Mouse (Mus musculus) heart, postnatal 0 days (tissue): ENCODE measurements around the gene E2f4. TPM values are rescaled to one million over a fixed set of nuclear protein-coding genes. Genes with fewer than 3 reads are reported as not detected.

Experiments used
- ATAC-seq: fragments of 200-750 bp; cut with Nextera tagmentation; 2 replicates; pipeline ENCODE4 v1.8.0; 2017; ENCODE audit warnings: low read depth, moderate number of reproducible peaks, moderate library complexity; ENCODE audit not compliant: insufficient read depth
- DNase-seq: peaks from one replicate; pipeline ENCODE4 v3.0.0-alpha.2; 2016; ENCODE audit warnings: low spot score
- H3K27ac ChIP-seq: fragments of 300-500 bp; sonication (generic); 2 replicates; pipeline ENCODE4 v1.5.1; 2014; ENCODE audit warnings: low read depth, mild to moderate bottlenecking
- H3K27me3 ChIP-seq: fragments of 300-500 bp; sonication (generic); 2 replicates; pipeline ENCODE4 v1.6.1; 2014; ENCODE audit warnings: low read length, mixed read lengths; ENCODE audit not compliant: control insufficient read depth, insufficient read depth
- H3K36me3 ChIP-seq: fragments of 300-500 bp; sonication (generic); replicated peaks from 2 replicates; pipeline ENCODE4 v1.6.1; 2014; ENCODE audit warnings: low read length, mixed read lengths; ENCODE audit not compliant: control insufficient read depth, insufficient read depth
- H3K4me1 ChIP-seq: fragments of 300-500 bp; sonication (generic); 2 replicates; pipeline ENCODE4 v1.6.1; 2014; ENCODE audit warnings: antibody characterized with exemption; ENCODE audit not compliant: control insufficient read depth, insufficient read depth
- H3K4me2 ChIP-seq: fragments of 300-500 bp; sonication (generic); 2 replicates; pipeline ENCODE4 v1.6.1; 2014; ENCODE audit warnings: low read depth, mild to moderate bottlenecking, low read length, moderate library complexity
- H3K4me3 ChIP-seq: fragments of 300-500 bp; sonication (generic); 2 replicates; pipeline ENCODE4 v1.5.1; 2014; ENCODE audit warnings: low read depth, low read length
- H3K9ac ChIP-seq: fragments of 300-500 bp; sonication (generic); replicated peaks from 2 replicates; pipeline ENCODE4 v1.6.1; 2014; ENCODE audit warnings: low read depth, low read length, mixed read lengths
- H3K9me3 ChIP-seq: fragments of 300-500 bp; sonication (generic); replicated peaks from 2 replicates; pipeline ENCODE4 v1.6.1; 2016; ENCODE audit warnings: low read length; ENCODE audit not compliant: control insufficient read depth
- CTCF ChIP-seq: IDR thresholded peaks from 2 replicates; pipeline ENCODE4 v1.5.1; 2016; ENCODE audit warnings: antibody characterized with exemption, control low read depth, low read depth
- EP300 ChIP-seq: IDR thresholded peaks from 2 replicates; pipeline ENCODE4 v1.6.1; 2016; ENCODE audit warnings: antibody characterized with exemption, low read depth
- WGBS: fragments of 180-500 bp; shearing (Covaris S2); extraction: QIAGEN DNeasy Blood & Tissue Kit; methylation state at CpG from one replicate; pipeline ENCODE4 v1.1.7; 2014; 5-methylcytosine and 5-hydroxymethylcytosine counted together
- polyA plus RNA-seq: library from polyadenylated mRNA; unstranded; fragments of >200 nt; fragmentation: Nextera tagmentation; extraction: Ambion mirVana; gene quantifications from 2 replicates; pipeline ENCODE4 v1.2.1, GENCODE M21; 2015
- total RNA-seq: library from RNA; depleted of rRNA; stranded (reverse); fragments of >200 nt; gene quantifications from 2 replicates; pipeline ENCODE4 v1.2.3, GENCODE M21; 2014; ENCODE audit warnings: low replicate concordance

The E2f4 gene
- total and polyA plus RNA-seq, 2 experiments from 2014 or later = 19.2 to 22.6 TPM

- DNase-seq (no peak), ATAC-seq (peak; percentile 23; the same call in 1 of the 2 replicates)
- Histone ChIP-seq H3K27ac (no peak overlapping the region), H3K9ac (peak overlapping the region; percentile 47), H3K9me3 (no peaks in the 10 kb centered on the region), H3K27me3 (peaks cover 48% of the 10 kb centered on the region), H3K4me3 (peak overlapping the region; percentile 56), H3K4me2 (peak overlapping the region; percentile 95), H3K36me3 (0 out of 2 replicates have a peak, but pooled peaks cover 4% of the 10 kb centered on the region), H3K4me1 (peaks cover 24% of the 10 kb centered on the region)
- WGBS = 5% methylated on average over 65 of the region's 65 CpGs
- TF ChIP-seq CTCF = no peak
- no peak for TF ChIP-seq EP300
These were observed 29.0 kb upstream of the E2f4 start for GRCm38 (mm10) chr8:105268342-105269074.

GRCm38 (mm10) chr8:105269075-105269458 lies 28.4 kb upstream of the E2f4 start:
- peaks cover 54% of the 10 kb centered on the region for H3K27me3 ChIP-seq
- 0 out of 2 replicates have a peak, but pooled peaks cover 4% of the 10 kb centered on the region for H3K36me3 ChIP-seq
- DNase-seq = no peak
- TF ChIP-seq CTCF (no peak), EP300 (no peak)
- peaks cover 21% of the 10 kb centered on the region for H3K4me1 ChIP-seq
- peak overlapping the region; percentile 95 for H3K4me2 ChIP-seq
- H3K4me3 ChIP-seq = peak overlapping the region; percentile 56
- 2% methylated on average over 10 of the region's 10 CpGs for WGBS
- no peak overlapping the region for H3K27ac ChIP-seq
- no peaks in the 10 kb centered on the region for H3K9me3 ChIP-seq
- H3K9ac ChIP-seq = peak overlapping the region; percentile 47
- ATAC-seq = 0 out of 2 replicates have a peak, but pooled peaks have one; percentile 16

GRCm38 (mm10) chr8:105269461-105269947 lies 28.0 kb upstream of the E2f4 start, which contains the start of gene Hsf4:
TSS of gene Hsf4 (plus strand) at chr8:105269801.
- peak within 1 kb of the TSS; percentile 47 for H3K9ac ChIP-seq
- no peak within 1 kb of the TSS for H3K27ac ChIP-seq
- no peak for TF ChIP-seq CTCF
- no peak for TF ChIP-seq EP300
- under 1% methylated on average over 42 of the region's 42 CpGs for WGBS
- no peaks in the 10 kb centered on the region for H3K9me3 ChIP-seq
- peaks cover 20% of the 10 kb centered on the region for H3K4me1 ChIP-seq
- 0 out of 2 replicates have a peak, but pooled peaks cover 4% of the 10 kb centered on the region for H3K36me3 ChIP-seq
- ATAC-seq = peak; percentile 68
- H3K27me3 ChIP-seq = peaks cover 58% of the 10 kb centered on the region
- no peak for DNase-seq
- H3K4me3 ChIP-seq = peak within 1 kb of the TSS; percentile 56
- peak within 1 kb of the TSS; percentile 95 for H3K4me2 ChIP-seq

DNA sequence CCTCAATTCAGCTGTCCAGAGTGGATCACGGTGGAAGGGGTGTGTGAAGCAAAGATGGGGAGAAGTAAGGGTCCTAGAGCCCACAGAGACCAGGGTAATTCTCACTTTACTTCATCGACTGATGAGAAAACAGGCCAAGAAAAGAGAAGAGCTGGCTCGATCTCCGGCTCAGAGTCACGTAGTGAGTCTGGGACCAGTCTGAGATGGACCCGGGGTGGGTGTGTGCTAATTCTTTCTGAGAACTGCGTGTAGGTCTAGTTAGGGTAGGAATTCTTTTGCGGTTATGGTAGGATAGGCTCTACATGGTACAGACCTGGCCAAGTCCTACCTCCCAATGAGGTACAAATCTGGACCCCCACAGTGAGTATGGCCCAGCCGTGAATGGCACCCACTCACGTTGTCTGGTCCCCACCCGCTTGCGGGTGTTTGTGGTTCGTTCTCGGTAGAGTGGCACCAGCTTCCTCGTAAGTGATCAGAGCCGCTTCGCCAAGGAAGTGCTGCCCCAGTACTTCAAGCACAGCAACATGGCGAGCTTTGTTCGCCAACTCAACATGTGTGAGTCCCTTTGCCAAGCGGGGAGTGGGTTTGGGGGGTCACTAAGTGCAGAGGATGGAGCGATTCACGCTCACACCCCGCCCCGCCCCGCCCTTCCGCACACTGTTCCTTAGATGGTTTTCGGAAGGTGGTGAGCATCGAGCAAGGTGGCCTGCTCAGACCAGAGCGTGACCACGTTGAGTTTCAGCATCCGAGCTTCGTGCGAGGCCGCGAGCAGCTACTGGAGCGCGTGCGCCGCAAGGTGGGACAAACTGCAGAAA lies 27.2 kb upstream of the E2f4 start:
- Histone ChIP-seq H3K27me3 (peaks cover 66% of the 10 kb centered on the region), H3K4me3 (peak overlapping the region; percentile 56), H3K4me1 (peaks cover 15% of the 10 kb centered on the region; the same call in 1 of the 2 replicates), H3K9ac (no peak overlapping the region), H3K36me3 (0 out of 2 replicates have a peak, but pooled peaks cover 4% of the 10 kb centered on the region), H3K9me3 (no peaks in the 10 kb centered on the region), H3K4me2 (peak overlapping the region; percentile 95), H3K27ac (no peak overlapping the region)
- WGBS = 12% methylated on average over 39 of the region's 39 CpGs
- ATAC-seq (no peak), DNase-seq (no peak)
- TF ChIP-seq EP300 = no peak
- TF ChIP-seq CTCF = no peak

GRCm38 (mm10) chr8:105270916-105271186 lies 26.6 kb upstream of the E2f4 start:
- Histone ChIP-seq H3K36me3 (0 out of 2 replicates have a peak, but pooled peaks cover 4% of the 10 kb centered on the region), H3K9ac (no peak overlapping the region), H3K9me3 (no peaks in the 10 kb centered on the region), H3K4me1 (peaks cover 18% of the 10 kb centered on the region; the same call in 1 of the 2 replicates), H3K4me3 (no peak overlapping the region; the same call in 1 of the 2 replicates), H3K4me2 (no peak overlapping the region), H3K27me3 (peaks cover 69% of the 10 kb centered on the region), H3K27ac (no peak overlapping the region)
- WGBS = 9% methylated on average over 11 of the region's 11 CpGs
- TF ChIP-seq CTCF = no peak
- no peak for TF ChIP-seq EP300
- DNase-seq = no peak
- no peak for ATAC-seq
